Mouse (Mus musculus) bone marrow macrophage, adult 2 months (primary cell): ENCODE data around the gene R3hdml. TPM values are rescaled to one million over a fixed set of nuclear protein-coding genes. Genes with fewer than 3 reads are reported as not detected.

Experiments
- H3K27ac ChIP-seq: 2 replicates; pipeline ENCODE4 v1.5.1; 2012; ENCODE audit warnings: low read depth, low read length; ENCODE audit not compliant: insufficient read depth
- H3K4me1 ChIP-seq: 2 replicates; pipeline ENCODE4 v1.6.1; 2012; ENCODE audit warnings: low read length; ENCODE audit not compliant: control insufficient read depth, insufficient read depth
- H3K4me3 ChIP-seq: 2 replicates; pipeline ENCODE4 v1.5.1; 2012; ENCODE audit warnings: mild to moderate bottlenecking, low read length, moderate library complexity; ENCODE audit not compliant: insufficient read depth
- CTCF ChIP-seq: IDR thresholded peaks from 2 replicates; pipeline ENCODE4 v1.5.1; 2012; ENCODE audit warnings: low read depth, mild to moderate bottlenecking, low read length, moderate library complexity
- POLR2A ChIP-seq: IDR thresholded peaks from 2 replicates; pipeline ENCODE4 v1.6.1; 2012; ENCODE audit warnings: mild to moderate bottlenecking, low read depth, low read length, borderline replicate concordance
- polyA plus RNA-seq: library from polyadenylated mRNA; stranded (reverse); fragments of >200 nt; gene quantifications from 2 replicates; pipeline ENCODE4 v1.2.4, GENCODE M21; 2012; ENCODE audit not compliant: missing spikeins, insufficient read depth, insufficient read length

R3hdml gene
- polyA plus RNA-seq, 1 experiment = not detected

DNA sequence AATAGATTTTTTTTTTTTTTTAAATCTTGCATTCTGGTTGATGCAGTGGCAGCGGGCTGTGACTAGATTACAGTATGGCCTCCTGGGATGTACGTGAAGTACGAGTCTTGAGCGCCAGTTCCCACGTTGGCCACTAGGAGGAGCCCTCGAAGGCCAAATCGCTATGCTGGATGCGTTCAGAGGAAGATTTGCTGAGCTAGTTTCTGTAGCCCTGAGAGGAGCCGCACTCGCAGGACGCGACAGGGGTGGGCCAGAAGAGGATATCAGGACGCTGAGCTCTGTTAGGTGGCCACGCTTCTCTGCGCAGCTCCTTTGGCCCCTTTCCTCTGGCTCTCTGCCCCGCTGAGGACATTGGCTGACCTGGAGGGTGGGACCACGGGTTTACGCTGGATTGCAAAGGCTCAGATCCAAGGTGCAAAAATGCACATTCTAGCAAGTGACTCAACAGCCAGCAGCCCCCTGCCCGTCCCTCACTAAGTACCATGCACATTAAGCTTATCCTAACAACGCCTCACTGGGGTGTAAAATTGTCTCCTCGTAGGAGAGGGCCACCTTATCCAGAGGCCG, 42.9 kb downstream of the R3hdml start:
- Histone ChIP-seq H3K27ac (peak overlapping the region; percentile 35; the same call in 1 of the 2 replicates), H3K4me1 (peaks cover 6% of the 10 kb centered on the region), H3K4me3 (peak overlapping the region; percentile 57)
- TF ChIP-seq POLR2A (no peak), CTCF (peak; percentile 94)

DNA sequence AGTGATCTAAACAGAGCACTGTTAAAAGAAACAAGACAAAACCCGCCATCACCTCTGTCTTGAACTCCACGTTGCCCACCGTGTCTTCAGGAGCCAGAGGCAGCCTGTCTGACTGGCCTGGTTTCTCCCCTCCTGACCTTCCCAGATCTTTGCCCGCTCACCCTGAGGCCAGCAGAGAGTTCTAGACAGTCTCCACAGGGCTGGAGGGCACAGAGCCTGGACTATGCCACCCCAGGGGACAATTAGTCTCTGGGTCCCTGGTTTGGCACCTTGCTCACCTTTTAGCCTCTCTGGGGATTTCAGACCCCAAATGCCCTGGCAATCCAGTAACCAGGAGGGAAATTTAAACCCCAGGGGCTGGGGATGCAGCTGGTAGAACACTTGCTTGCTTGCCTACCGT, 45.3 kb downstream of the R3hdml start:
- Histone ChIP-seq H3K4me3 (no peak overlapping the region), H3K4me1 (peaks cover 6% of the 10 kb centered on the region), H3K27ac (no peak overlapping the region)
- TF ChIP-seq CTCF (no peak), POLR2A (no peak)

GRCm38 (mm10) chr2:163538410-163538809, 46.3 kb downstream of the R3hdml start:
- H3K4me3 ChIP-seq = no peak overlapping the region
- H3K27ac ChIP-seq = no peak overlapping the region
- H3K4me1 ChIP-seq = peaks cover 6% of the 10 kb centered on the region
- TF ChIP-seq POLR2A = no peak

DNA sequence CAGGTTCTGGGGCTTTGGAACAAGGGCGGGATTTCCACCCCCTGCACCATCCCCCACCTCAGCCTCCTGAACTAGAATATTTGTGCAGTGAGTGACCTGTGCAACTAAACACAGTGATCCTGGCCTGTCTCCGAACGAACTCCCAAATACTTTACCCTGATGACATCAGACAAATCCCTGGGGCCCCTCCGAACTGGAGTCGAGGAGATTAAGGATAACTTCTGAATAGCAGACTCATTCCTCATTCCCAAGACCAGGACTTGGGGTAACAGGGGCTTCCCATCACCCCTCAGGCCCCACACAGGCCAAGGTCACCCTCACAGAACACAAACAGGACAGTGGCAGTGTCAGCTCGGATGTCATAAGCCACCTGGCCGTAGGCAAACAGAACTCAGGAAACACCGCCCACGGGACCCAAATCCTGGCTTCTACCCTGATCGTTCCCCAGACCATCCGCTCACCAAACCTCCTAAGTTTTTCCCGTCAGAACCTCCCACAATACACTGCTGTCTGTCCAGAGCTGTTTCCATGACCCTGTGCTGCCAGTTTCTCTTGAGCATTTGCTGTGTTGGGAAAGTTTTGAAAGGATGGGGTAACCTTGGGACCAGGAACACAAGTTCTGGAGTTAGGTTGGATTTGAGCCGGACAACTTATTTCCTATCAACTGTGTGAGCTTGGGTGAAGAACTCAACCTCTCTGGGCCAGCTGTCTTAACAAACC, 47.4 kb downstream of the R3hdml start:
- Histone ChIP-seq H3K4me1 (peaks cover 6% of the 10 kb centered on the region), H3K4me3 (no peak overlapping the region), H3K27ac (no peak overlapping the region)
- no peak for TF ChIP-seq CTCF
- TF ChIP-seq POLR2A = no peak

- TF ChIP-seq POLR2A (no peak), CTCF (no peak)
- H3K4me3 ChIP-seq = no peak overlapping the region
- no peak overlapping the region for H3K27ac ChIP-seq
- H3K4me1 ChIP-seq = peaks cover 4% of the 10 kb centered on the region
Observed at GRCm38 (mm10) chr2:163540231-163541117, 48.4 kb downstream of the R3hdml start.

DNA sequence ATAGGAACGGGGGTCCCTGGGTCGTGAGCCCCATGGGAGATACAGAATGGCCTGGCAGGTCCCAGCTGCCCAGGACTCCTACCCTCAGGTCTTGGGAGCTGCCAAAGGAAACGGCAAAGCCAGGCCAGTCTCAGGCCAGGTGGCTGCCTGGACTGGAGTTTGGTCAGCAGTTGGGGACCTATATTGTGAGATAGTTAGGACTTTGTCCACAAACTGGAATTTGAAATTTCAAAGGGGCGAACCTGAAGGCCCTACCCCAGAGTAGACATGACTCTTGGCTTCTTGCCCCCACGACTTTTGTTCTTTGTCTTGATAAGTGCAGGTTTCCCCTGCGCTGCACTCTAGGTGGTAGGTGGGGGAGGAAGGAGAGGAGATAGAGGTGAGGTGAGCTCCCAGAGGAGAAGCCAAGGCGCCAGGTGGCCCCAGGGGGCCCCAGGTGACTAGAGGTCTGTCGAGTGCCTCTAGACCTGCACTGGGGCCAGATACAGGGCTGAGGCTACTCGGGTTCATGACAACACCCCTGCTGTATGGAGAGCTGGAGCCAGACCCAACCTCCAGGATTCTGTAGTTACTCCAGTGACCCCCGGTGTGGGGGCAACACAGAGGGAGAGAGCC, 49.6 kb downstream of the R3hdml start:
- Histone ChIP-seq H3K27ac (no peak overlapping the region), H3K4me3 (no peak overlapping the region), H3K4me1 (no peaks in the 10 kb centered on the region)
- TF ChIP-seq POLR2A (no peak), CTCF (no peak)

GRCm38 (mm10) chr2:163542674-163543073, 50.6 kb downstream of the R3hdml start:
- no peak for TF ChIP-seq CTCF
- TF ChIP-seq POLR2A = no peak
- Histone ChIP-seq H3K27ac (no peak overlapping the region), H3K4me1 (no peaks in the 10 kb centered on the region), H3K4me3 (no peak overlapping the region)

DNA sequence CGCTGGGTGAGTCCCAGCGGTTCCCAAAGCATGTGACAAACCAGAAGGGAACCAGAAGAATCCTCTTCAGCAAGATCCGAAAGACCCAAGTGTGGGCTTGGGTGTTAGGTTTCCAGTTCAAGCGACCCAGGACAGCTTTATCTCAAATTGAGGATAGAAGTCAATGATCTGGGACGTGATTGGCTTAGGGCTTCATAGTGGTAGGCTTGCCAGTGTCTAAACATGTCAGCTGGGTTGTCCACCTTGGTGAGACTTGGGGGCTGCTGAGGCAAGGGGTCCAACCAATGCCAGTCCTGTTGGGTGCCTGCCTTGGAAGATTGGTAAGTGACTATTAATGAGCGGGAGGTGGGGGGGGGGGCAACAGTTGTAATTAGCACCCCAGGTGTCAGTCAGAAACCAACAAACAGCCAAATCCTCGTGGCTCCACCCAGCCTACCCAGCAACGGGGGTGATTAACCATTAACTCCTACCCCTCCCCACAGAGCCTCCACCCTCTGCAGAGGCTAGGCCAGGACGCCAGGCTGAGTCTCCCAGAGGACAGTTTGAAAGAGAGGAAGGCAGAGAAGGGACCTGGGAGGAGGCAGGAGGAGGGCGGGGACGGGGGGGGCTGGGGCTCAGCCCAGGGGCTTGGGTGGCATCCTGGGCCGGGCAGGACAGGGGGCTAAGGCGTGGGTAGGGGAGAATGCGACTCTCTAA, 54.7 kb downstream of the R3hdml start:
- H3K27ac ChIP-seq = no peak overlapping the region
- no peak overlapping the region for H3K4me3 ChIP-seq
- TF ChIP-seq POLR2A (no peak), CTCF (no peak)
- no peaks in the 10 kb centered on the region for H3K4me1 ChIP-seq

DNA sequence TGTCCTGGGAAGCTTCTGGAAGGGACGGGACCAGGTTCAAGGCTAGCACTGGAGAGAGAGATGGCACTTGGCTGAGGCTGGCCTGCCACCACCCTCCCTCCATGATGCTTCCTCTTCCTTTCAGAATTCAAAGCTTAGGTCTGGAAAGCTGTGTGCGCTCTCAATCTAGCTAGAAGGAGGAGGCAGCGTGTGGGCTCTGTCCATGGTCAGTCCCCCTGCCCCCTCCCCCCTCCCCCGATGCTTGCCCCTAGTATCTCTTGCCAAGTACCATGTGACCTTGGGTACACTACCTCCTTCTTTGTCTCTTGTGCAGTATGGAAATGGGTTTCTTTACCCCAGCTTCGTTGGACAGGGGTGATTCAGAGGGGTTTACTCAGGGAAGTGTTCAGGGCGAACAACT, 56.7 kb downstream of the R3hdml start:
- TF ChIP-seq CTCF (no peak), POLR2A (no peak)
- Histone ChIP-seq H3K4me3 (no peak overlapping the region), H3K27ac (no peak overlapping the region), H3K4me1 (no peaks in the 10 kb centered on the region)
